Mouse (Mus musculus) heart, postnatal 0 days (tissue): ENCODE results near the gene Gm45837.

Experiments
- CTCF ChIP-seq: IDR thresholded peaks from 2 replicates; pipeline ENCODE4 v1.5.1; 2016; ENCODE audit warnings: antibody characterized with exemption, control low read depth, low read depth
- EP300 ChIP-seq: IDR thresholded peaks from 2 replicates; pipeline ENCODE4 v1.6.1; 2016; ENCODE audit warnings: antibody characterized with exemption, low read depth

- no peak for TF ChIP-seq CTCF
- TF ChIP-seq EP300 = no peak
These were observed 43.8 kb downstream of the Gm45837 start for GRCm38 (mm10) chr7:101454479-101454878.
